Mouse (Mus musculus) left cerebral cortex, adult 8-10 months (tissue): ENCODE measurements at regions not wholly inside any gene's neighbourhood (a gene's known extent, or its start where the extent isn't known, plus 50 kb on each side); places are given as distances from the start of the nearest gene placed in this dataset.
"Not testable (repeated sequence)": the region's sequence is repeated elsewhere in the genome, so short reads cannot be mapped to it uniquely, and the experiment has no call there.

ENCODE experiments used
- DNase-seq, 2 experiments: peaks; one replicate each; pipeline ENCODE4 v3.0.0; 2022; ENCODE audit warnings: low spot score in 2 of 2

GRCm38 (mm10) chr17:82909189-82909588 lies 305.9 kb upstream of the Pkdcc start:
- no peak for DNase-seq

DNA sequence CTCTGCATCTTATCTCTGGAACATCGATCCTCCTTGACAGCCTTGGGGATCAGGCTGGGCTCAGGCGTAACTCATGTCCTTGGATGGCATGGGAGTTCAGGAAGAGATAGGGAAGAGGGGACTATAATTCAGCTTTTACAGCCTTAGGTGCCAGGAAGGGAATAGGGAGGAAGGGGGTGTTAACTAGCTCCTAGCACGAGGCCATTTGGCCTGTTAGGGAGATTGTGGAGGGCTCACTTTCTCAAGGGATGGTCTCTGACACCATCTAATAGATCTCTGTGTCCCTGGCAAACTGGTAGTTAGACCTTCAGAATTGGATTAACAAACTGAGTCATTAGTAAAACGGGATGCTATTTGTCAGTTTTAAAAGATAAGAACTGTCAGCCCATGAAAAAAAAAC lies 292.1 kb upstream of the Pkdcc start:
- not testable (repeated sequence) for DNase-seq

- DNase-seq: no peak
These were observed 289.3 kb upstream of the Pkdcc start for GRCm38 (mm10) chr17:82925751-82926150.

DNA sequence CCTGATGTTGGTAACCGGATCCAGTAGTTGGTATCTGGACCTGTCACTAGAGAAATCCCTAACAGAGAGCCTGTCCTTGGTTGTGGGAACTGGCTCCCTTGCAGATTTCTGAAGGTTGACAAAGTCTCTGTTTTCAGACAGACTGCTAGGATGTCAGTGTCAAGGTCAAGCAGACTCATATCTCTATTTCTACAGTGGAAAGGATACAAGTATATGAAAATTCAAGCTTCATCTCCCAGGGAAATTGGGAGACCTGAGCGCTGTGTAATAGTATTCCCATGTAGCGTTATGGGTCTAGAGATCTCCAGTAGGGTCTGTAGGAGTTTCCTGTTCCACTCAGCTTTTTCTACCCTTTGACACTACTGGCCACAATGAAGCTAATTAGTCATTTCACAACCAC lies 287.4 kb upstream of the Pkdcc start:
- no peak for DNase-seq

DNA sequence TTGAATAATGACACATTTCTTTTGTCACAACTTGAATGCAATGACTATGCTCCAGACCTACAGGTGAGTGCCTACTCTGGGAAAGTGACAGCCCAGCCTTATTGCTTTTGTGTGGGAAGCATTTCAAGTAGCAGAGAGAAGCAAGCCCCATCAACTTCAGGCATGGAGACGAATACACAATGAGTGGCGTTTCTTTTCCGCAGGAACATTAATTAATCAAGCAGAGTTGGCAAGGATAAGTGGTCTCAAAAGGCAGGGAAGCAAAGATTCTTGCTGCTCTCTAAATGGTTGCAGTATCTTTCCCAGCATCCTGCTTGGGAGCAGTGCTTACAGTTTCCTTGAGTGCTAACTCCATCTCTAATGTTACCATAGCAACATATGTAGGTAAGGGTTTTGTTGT lies 285.6 kb upstream of the Pkdcc start:
- no peak for DNase-seq

DNA sequence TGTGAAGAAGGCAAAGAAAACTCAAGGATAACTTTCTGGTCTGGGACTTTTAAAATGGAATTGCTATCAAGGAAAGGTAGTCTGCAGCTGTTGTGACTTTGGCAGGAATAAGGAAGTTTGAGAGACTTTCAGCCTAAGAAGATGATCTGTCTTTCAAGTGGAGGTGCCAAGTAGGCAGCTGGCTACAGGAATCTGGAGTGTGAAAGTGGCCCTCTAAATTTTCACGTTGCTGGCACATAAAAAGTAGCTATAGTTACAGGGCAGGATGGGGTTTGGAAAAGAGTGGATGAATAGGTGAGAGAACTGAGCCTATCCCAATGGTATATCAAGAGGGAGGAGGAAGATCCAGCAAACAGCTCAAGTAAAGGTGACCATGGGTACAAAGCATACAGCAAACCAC lies 284.4 kb upstream of the Pkdcc start:
- DNase-seq: peak in 1 of 2 experiments; percentile 55

- DNase-seq: peak in 1 of 2 experiments; percentile 28
These were observed 283.6 kb upstream of the Pkdcc start for GRCm38 (mm10) chr17:82931476-82931875.

GRCm38 (mm10) chr17:82936836-82937235 lies 278.3 kb upstream of the Pkdcc start:
- DNase-seq: no peak

GRCm38 (mm10) chr17:82946083-82946482 lies 269.0 kb upstream of the Pkdcc start:
- no peak for DNase-seq

- DNase-seq: no peak
These were observed 265.3 kb upstream of the Pkdcc start for GRCm38 (mm10) chr17:82949794-82950193.

- DNase-seq: no peak
These were observed 264.8 kb upstream of the Pkdcc start for GRCm38 (mm10) chr17:82950268-82950667.

- no peak for DNase-seq
These were observed 257.7 kb upstream of the Pkdcc start for GRCm38 (mm10) chr17:82957409-82957808.

DNA sequence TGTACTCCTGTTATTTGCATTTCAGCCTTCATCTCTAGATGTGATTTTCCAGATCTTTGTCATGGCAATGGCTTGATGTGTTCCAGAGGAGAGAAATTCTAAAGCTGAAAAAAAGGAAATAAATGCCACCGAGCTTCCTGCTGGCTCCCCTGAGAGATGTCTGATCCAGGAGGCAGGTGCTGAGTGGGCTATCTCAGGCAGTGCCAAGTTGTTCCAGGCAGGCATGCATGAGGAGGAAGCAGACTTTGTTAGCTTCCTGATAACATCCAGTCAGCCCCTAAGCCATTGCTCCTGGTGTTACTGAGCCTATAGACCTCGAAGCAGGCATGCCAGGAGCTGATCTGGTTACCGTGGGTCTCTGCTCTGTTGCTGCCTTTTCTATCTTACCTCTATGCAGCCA lies 251.7 kb upstream of the Pkdcc start:
- peak in 1 of 2 experiments; percentile 21 for DNase-seq

DNA sequence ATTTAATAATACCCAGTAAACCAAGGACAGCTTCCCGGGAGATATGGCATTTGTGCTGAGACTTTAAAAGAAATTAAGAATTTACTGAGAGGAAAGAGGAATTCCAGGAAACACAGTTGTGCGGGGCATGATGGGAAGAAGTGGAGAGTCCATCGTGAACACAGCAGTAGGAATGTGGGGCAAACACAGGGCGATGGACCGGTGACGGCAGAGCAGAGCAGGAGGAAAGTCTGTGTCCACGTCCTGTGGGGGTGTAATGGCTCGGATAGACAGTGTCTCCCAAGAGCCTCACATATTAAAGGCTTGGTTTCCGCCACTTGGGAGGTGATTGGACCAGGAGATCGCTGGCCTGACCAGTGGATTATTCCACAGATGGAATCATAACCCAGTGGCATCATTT lies 215.4 kb upstream of the Pkdcc start:
- no peak for DNase-seq

GRCm38 (mm10) chr17:83000411-83000810 lies 214.7 kb upstream of the Pkdcc start:
- DNase-seq: no peak

GRCm38 (mm10) chr17:83001567-83001966 lies 213.5 kb upstream of the Pkdcc start:
- DNase-seq: no peak

GRCm38 (mm10) chr17:83010845-83011244 lies 204.2 kb upstream of the Pkdcc start:
- no peak for DNase-seq

DNA sequence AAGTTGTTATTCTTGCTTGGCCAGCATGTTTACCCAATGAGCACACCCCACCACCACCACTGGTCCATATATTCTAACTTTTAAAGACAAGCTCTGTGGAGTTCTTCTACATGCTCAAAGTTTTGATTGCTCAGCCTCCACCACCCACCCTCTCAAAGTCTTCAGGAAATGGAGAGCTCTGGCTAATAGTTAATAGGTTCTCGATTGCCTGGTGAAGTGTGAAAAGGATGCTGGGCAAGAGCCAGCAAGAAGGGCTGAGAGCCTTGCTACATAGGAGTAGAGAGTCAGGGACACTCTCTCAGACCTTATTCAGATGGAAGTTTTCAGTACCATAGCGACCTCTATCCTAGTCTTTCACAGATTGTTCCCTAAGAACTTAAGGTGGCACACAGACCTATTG lies 199.4 kb upstream of the Pkdcc start:
- DNase-seq: no peak

DNA sequence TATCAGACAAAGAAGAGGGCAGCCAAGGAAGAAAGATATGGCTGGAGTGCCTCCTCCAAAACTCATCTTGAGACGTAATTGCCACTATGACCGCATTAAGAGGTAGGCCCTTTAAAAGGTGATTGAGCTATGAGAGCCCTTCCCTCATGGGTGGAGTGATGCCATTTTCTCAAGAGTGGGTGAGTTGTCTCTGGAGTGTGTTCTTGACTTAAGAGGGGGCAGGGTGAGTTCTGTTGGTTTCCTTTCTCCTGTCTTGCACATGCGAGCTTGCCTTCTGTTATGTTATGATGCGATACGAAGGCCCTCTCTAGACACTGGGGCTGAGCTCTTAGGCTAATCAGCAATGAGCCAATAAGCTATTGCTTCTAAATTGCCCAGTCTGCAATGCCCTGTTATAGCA lies 198.2 kb upstream of the Pkdcc start:
- DNase-seq: no peak

DNA sequence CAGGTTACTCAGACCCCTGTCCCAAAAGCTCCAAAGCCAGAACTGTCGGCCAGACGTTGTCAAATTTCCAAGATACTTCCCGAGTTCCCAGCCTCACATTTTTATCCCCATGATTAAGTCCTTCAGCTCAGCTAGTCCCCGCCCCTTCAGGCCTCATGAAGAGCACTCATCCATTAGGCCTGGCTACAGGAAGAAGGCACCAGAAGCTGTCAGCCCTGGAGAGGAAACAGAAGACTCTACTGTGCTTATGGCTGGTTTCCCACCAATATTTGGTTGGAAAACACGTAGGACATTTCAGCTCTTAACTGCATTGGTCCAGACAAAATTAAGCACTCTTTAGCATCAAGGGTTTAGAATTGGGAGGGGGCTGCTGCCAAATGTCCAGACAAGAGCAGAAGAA lies 195.8 kb upstream of the Pkdcc start:
- DNase-seq: no peak

DNA sequence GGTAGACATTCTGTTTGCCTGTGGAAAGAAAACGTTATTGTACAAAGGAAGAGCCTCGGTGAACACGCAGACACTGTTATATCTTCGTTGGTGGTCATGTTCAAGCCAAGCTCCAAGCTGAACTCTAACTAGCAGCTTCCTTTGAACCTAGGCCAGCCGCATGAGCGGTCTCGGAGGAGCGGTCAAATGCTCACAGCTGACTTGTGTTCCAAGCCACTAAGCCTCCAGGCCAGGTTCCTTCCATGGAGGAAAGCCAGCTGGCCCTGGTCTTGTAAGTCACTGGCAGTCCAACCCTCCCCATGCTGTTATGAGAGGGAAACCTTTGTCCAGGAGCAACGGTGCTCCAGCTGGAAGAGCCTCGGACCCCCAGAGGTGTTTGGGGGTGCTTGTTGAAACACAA lies 194.5 kb upstream of the Pkdcc start:
- DNase-seq: no peak

GRCm38 (mm10) chr17:83025340-83025816 lies 189.7 kb upstream of the Pkdcc start:
- peak; percentile 42 to 71 for DNase-seq

GRCm38 (mm10) chr17:83034914-83035573 lies 180.0 kb upstream of the Pkdcc start:
- no peak for DNase-seq

GRCm38 (mm10) chr17:83035574-83035918 lies 179.5 kb upstream of the Pkdcc start:
- no peak for DNase-seq
